Mouse (Mus musculus) erythroblast, embryonic 14.5 days (primary cell): ENCODE data around the gene Otogl. TPM values are rescaled to one million over a fixed set of nuclear protein-coding genes. Genes with fewer than 3 reads are reported as not detected.

Source experiments
- H3K27me3 ChIP-seq: 2 replicates; pipeline ENCODE4 v1.6.1; 2012; ENCODE audit warnings: inconsistent platforms; ENCODE audit not compliant: control insufficient read depth
- H3K36me3 ChIP-seq: 2 replicates; pipeline ENCODE4 v1.6.1; 2012; ENCODE audit warnings: mild to moderate bottlenecking, inconsistent platforms; ENCODE audit not compliant: control insufficient read depth
- H3K4me1 ChIP-seq: 2 replicates; pipeline ENCODE4 v1.6.1; 2012; ENCODE audit warnings: inconsistent platforms; ENCODE audit not compliant: control insufficient read depth
- H3K4me3 ChIP-seq: replicated peaks from 2 replicates; pipeline ENCODE3; 2012; ENCODE audit warnings: moderate library complexity, mild to moderate bottlenecking, inconsistent platforms
- H3K9me3 ChIP-seq: 2 replicates; pipeline ENCODE4 v1.6.1; 2012; ENCODE audit warnings: low read length, inconsistent platforms, mixed read lengths; ENCODE audit not compliant: control insufficient read depth
- GATA1 ChIP-seq: IDR thresholded peaks from 2 replicates; pipeline ENCODE4 v1.6.1; 2012; ENCODE audit warnings: low read length, inconsistent platforms, mixed read lengths
- TAL1 ChIP-seq: IDR thresholded peaks from 3 replicates; pipeline ENCODE4 v1.6.1; 2012; ENCODE audit warnings: low read length, inconsistent platforms, mixed read lengths
- polyA plus RNA-seq: library from polyadenylated mRNA; stranded (reverse); fragments of >175 nt; gene quantifications from 2 replicates; pipeline ENCODE4 v1.2.3, GENCODE M21; 2012

Otogl gene
- polyA plus RNA-seq, 1 experiment = not detected

- no peaks in the 10 kb centered on the region for H3K27me3 ChIP-seq
- no peaks in the 10 kb centered on the region for H3K9me3 ChIP-seq
- H3K36me3 ChIP-seq = no peaks in the 10 kb centered on the region
- H3K4me1 ChIP-seq = no peaks in the 10 kb centered on the region; the same call in 1 of the 2 replicates
- no peak overlapping the region for H3K4me3 ChIP-seq
- no peak for TF ChIP-seq GATA1
- no peak for TF ChIP-seq TAL1
Observed at GRCm38 (mm10) chr10:107941188-107941900, 29.4 kb upstream of the Otogl start.

GRCm38 (mm10) chr10:107940302-107940701 is 28.4 kb upstream of the Otogl start:
- Histone ChIP-seq H3K27me3 (no peaks in the 10 kb centered on the region), H3K36me3 (no peaks in the 10 kb centered on the region), H3K4me1 (no peaks in the 10 kb centered on the region; the same call in 1 of the 2 replicates), H3K4me3 (no peak overlapping the region), H3K9me3 (no peaks in the 10 kb centered on the region)
- TF ChIP-seq TAL1 (no peak), GATA1 (no peak)

- no peaks in the 10 kb centered on the region for H3K27me3 ChIP-seq
- H3K4me1 ChIP-seq = no peaks in the 10 kb centered on the region; the same call in 1 of the 2 replicates
- H3K9me3 ChIP-seq = no peaks in the 10 kb centered on the region
- TF ChIP-seq GATA1 (no peak), TAL1 (no peak)
- no peaks in the 10 kb centered on the region for H3K36me3 ChIP-seq
- no peak overlapping the region for H3K4me3 ChIP-seq
Observed at GRCm38 (mm10) chr10:107939821-107940220, 27.9 kb upstream of the Otogl start.

- TF ChIP-seq TAL1 = no peak
- TF ChIP-seq GATA1 = no peak
- H3K4me3 ChIP-seq = no peak overlapping the region
- no peaks in the 10 kb centered on the region for H3K4me1 ChIP-seq
- H3K27me3 ChIP-seq = no peaks in the 10 kb centered on the region
- H3K36me3 ChIP-seq = no peaks in the 10 kb centered on the region
- H3K9me3 ChIP-seq = no peaks in the 10 kb centered on the region
Observed at GRCm38 (mm10) chr10:107934055-107934454, 22.1 kb upstream of the Otogl start.

- H3K4me1 ChIP-seq = no peaks in the 10 kb centered on the region
- TF ChIP-seq TAL1 (no peak), GATA1 (no peak)
- H3K4me3 ChIP-seq = no peak overlapping the region
- H3K27me3 ChIP-seq = no peaks in the 10 kb centered on the region
- no peaks in the 10 kb centered on the region for H3K9me3 ChIP-seq
- H3K36me3 ChIP-seq = no peaks in the 10 kb centered on the region
Observed at GRCm38 (mm10) chr10:107933527-107933926, 21.6 kb upstream of the Otogl start.

GRCm38 (mm10) chr10:107931833-107932828 is 20.2 kb upstream of the Otogl start:
- H3K27me3 ChIP-seq = no peaks in the 10 kb centered on the region
- no peaks in the 10 kb centered on the region for H3K9me3 ChIP-seq
- H3K4me1 ChIP-seq = no peaks in the 10 kb centered on the region
- TF ChIP-seq TAL1 (no peak), GATA1 (no peak)
- no peak overlapping the region for H3K4me3 ChIP-seq
- H3K36me3 ChIP-seq = no peaks in the 10 kb centered on the region

- Histone ChIP-seq H3K27me3 (no peaks in the 10 kb centered on the region), H3K4me1 (no peaks in the 10 kb centered on the region), H3K36me3 (no peaks in the 10 kb centered on the region), H3K9me3 (no peaks in the 10 kb centered on the region), H3K4me3 (no peak overlapping the region)
- TF ChIP-seq TAL1 = no peak
- TF ChIP-seq GATA1 = no peak
Observed at GRCm38 (mm10) chr10:107930471-107931021, 18.6 kb upstream of the Otogl start.

GRCm38 (mm10) chr10:107925306-107925705 is 13.4 kb upstream of the Otogl start:
- TF ChIP-seq TAL1 (no peak), GATA1 (no peak)
- H3K9me3 ChIP-seq = no peaks in the 10 kb centered on the region
- H3K27me3 ChIP-seq = no peaks in the 10 kb centered on the region
- no peak overlapping the region for H3K4me3 ChIP-seq
- no peaks in the 10 kb centered on the region for H3K4me1 ChIP-seq
- no peaks in the 10 kb centered on the region for H3K36me3 ChIP-seq

- TF ChIP-seq TAL1 (no peak), GATA1 (no peak)
- Histone ChIP-seq H3K27me3 (no peaks in the 10 kb centered on the region), H3K36me3 (no peaks in the 10 kb centered on the region), H3K9me3 (no peaks in the 10 kb centered on the region), H3K4me1 (no peaks in the 10 kb centered on the region), H3K4me3 (no peak overlapping the region)
Observed at GRCm38 (mm10) chr10:107923860-107924259, 11.9 kb upstream of the Otogl start.
